Mouse (Mus musculus): ENCODE data around the gene Ptprt. TPM values are rescaled to one million over a fixed set of nuclear protein-coding genes. Genes with fewer than 3 reads are reported as not detected.

Gene Ptprt
- total and polyA plus RNA-seq, 3 experiments, result 0.76 TPM; not detected in 2

DNA sequence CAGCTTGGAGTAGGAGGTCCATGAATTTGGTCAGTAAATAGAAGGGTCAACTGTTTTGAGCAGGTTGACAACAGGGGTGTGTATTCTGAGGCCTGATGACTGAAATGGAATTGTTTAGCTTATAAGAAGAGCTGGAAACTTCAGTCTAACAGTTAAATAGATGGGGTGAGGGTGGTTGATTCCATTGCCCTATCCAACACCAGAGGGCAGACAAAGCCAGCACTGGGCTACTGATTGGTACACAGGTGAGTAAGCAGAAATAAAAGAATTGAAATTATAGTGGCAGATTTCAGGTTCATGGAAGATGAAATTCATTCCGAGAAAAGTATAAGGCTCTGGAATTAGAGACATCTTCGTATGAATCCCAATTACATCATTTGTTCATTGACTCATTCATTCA is 1020.1 kb downstream of the Ptprt start:
- no peaks in the 10 kb centered on the region for H3K27me3 ChIP-seq (replicated peaks)
- TF ChIP-seq MEF2A (IDR thresholded peaks at IDR 0.05; ENCODE audit: borderline replicate concordance, low read depth, low read length) (no peak), NELFE (IDR thresholded peaks at IDR 0.05; ENCODE audit: low read depth, low read length) (no peak), POLR2AphosphoS2 (IDR thresholded peaks at IDR 0.05; ENCODE audit: low read depth, low read length) (no peak), USF1 (IDR thresholded peaks at IDR 0.05; ENCODE audit: low read depth, low read length) (no peak), SIN3A (IDR thresholded peaks at IDR 0.05; ENCODE audit: low read length) (no peak), EP300 (IDR thresholded peaks at IDR 0.05; ENCODE audit: low read length) (no peak), ETS1 (conservative IDR thresholded peaks at IDR 0.05; ENCODE audit: low read depth, low read length) (no peak), HCFC1 (IDR thresholded peaks at IDR 0.05; ENCODE audit: low read depth, low read length) (no peak), UBTF (IDR thresholded peaks at IDR 0.05; ENCODE audit: low read depth, low read length) (no peak), POLR2A (IDR thresholded peaks at IDR 0.05; ENCODE audit: low read depth, low read length) (no peak), ZC3H11A (IDR thresholded peaks at IDR 0.05; ENCODE audit: low read depth, low read length) (no peak), BHLHE40 (IDR thresholded peaks at IDR 0.05; ENCODE audit: low read depth, low read length) (no peak), GABPA (IDR thresholded peaks at IDR 0.05; ENCODE audit: insufficient replicate concordance, low read depth, low read length) (no peak), E2F4 (IDR thresholded peaks at IDR 0.05; ENCODE audit: insufficient replicate concordance, low read depth, low read length) (no peak), ZMIZ1 (IDR thresholded peaks at IDR 0.05; ENCODE audit: low read depth, low read length) (no peak), MAFK (IDR thresholded peaks at IDR 0.05; ENCODE audit: insufficient replicate concordance, low read length) (no peak)
- no peaks in the 10 kb centered on the region for H3K36me3 ChIP-seq (replicated peaks in 1 of 2; ENCODE audit: control insufficient read depth in 1 of 2, insufficient read depth in 1 of 2, low read length in 1 of 2)
- no peak overlapping the region for H3K4me2 ChIP-seq (ENCODE audit: insufficient read depth, low read depth, poor library complexity, severe bottlenecking)
- DNase-seq (ENCODE audit: extremely low read depth), result no peak
- in situ Hi-C loops (cut with MboI; ENCODE audit: low pct_ligation_motif_present, low pct_unique_long_range_greater_than_20kb, low sequenced_read_pairs), result no loop called here
- H3K4me1 ChIP-seq (ENCODE audit: control insufficient read depth in 1 of 2, insufficient read depth in 2 of 2), result no peaks in the 10 kb centered on the region
- no peak overlapping the region for H3K9ac ChIP-seq (ENCODE audit: insufficient read depth, low read depth)
- no peak overlapping the region for H3K27ac ChIP-seq (ENCODE audit: insufficient read depth, low read depth)
- dilution Hi-C loops (cut with MboI; ENCODE audit: extremely low pct_ligation_motif_present, extremely low pct_unique_long_range_greater_than_20kb, low sequenced_read_pairs), result no loop called here
- peaks cover 42% of the 10 kb centered on the region for H3K9me3 ChIP-seq (replicated peaks; ENCODE audit: low read length)
- no peaks in the 10 kb centered on the region for H3K79me2 ChIP-seq (replicated peaks; ENCODE audit: control insufficient read depth, extremely low read depth, insufficient read depth, poor library complexity, severe bottlenecking)
- H3K4me3 ChIP-seq (replicated peaks in 1 of 3; ENCODE audit: low read depth in 2 of 3, low read length in 2 of 3, poor library complexity in 1 of 3), result no peak overlapping the region

DNA sequence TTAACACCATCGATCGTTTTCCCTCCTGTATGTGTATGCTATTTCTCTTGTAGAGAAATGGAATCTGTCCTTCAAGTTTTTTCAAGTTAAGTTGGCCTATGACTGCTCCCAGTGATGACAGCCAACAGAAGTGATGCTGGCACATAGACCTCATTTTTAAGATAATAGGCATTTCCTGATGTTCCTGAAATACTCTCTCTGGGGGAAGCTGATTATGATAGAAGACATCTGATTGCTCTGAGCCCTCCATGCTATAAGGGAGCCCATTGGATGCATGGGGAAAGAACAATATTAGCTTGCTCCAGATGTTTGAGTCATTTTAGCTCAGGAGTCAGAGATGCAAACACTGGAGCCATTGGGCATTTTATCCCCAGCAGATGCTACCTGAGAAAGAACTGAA is 1026.9 kb downstream of the Ptprt start:
- Histone ChIP-seq H3K27me3 (replicated peaks) (no peaks in the 10 kb centered on the region), H3K36me3 (replicated peaks in 1 of 2; ENCODE audit: control insufficient read depth in 1 of 2, insufficient read depth in 1 of 2, low read length in 1 of 2) (no peaks in the 10 kb centered on the region), H3K4me1 (ENCODE audit: control insufficient read depth in 1 of 2, insufficient read depth in 2 of 2) (no peaks in the 10 kb centered on the region), H3K79me2 (replicated peaks; ENCODE audit: control insufficient read depth, extremely low read depth, insufficient read depth, poor library complexity, severe bottlenecking) (no peaks in the 10 kb centered on the region), H3K9me3 (replicated peaks; ENCODE audit: low read length) (peaks cover 55% of the 10 kb centered on the region), H3K9ac (ENCODE audit: insufficient read depth, low read depth) (no peak overlapping the region), H3K4me2 (ENCODE audit: insufficient read depth, low read depth, poor library complexity, severe bottlenecking) (no peak overlapping the region), H3K27ac (ENCODE audit: insufficient read depth, low read depth) (no peak overlapping the region), H3K4me3 (replicated peaks in 1 of 3; ENCODE audit: low read depth in 2 of 3, low read length in 2 of 3, poor library complexity in 1 of 3) (no peak overlapping the region)
- no peak for TF ChIP-seq CHD2 (IDR thresholded peaks at IDR 0.05; ENCODE audit: low read length)
- TF ChIP-seq ZC3H11A (IDR thresholded peaks at IDR 0.05; ENCODE audit: low read depth, low read length), result no peak
- TF ChIP-seq MAX (IDR thresholded peaks at IDR 0.05; ENCODE audit: low read length), result no peak
- TF ChIP-seq ZMIZ1 (IDR thresholded peaks at IDR 0.05; ENCODE audit: low read depth, low read length), result no peak
- no peak for TF ChIP-seq MYC (IDR thresholded peaks at IDR 0.05; ENCODE audit: low read depth, low read length)
- TF ChIP-seq IRF4 (IDR thresholded peaks at IDR 0.05; ENCODE audit: low read depth, low read length), result no peak
- TF ChIP-seq POLR2A (IDR thresholded peaks at IDR 0.05; ENCODE audit: low read depth, low read length), result no peak
- TF ChIP-seq TBP (conservative IDR thresholded peaks at IDR 0.05; ENCODE audit: low read depth, low read length), result no peak
- TF ChIP-seq USF1 (IDR thresholded peaks at IDR 0.05; ENCODE audit: low read depth, low read length), result no peak
- TF ChIP-seq MAFK (IDR thresholded peaks at IDR 0.05; ENCODE audit: insufficient replicate concordance, low read length), result no peak
- no peak for TF ChIP-seq ZNF384 (IDR thresholded peaks at IDR 0.05; ENCODE audit: low read depth, low read length)
- TF ChIP-seq SMC3 (IDR thresholded peaks at IDR 0.05; ENCODE audit: low read depth, low read length), result no peak
- TF ChIP-seq JUN (IDR thresholded peaks at IDR 0.05; ENCODE audit: insufficient read depth, low read depth, low read length), result no peak
- TF ChIP-seq ZKSCAN1 (IDR thresholded peaks at IDR 0.05; ENCODE audit: borderline replicate concordance, low read depth, low read length), result no peak
- TF ChIP-seq NELFE (IDR thresholded peaks at IDR 0.05; ENCODE audit: low read depth, low read length), result no peak
- dilution Hi-C loops (cut with MboI; ENCODE audit: extremely low pct_ligation_motif_present, extremely low pct_unique_long_range_greater_than_20kb, low sequenced_read_pairs), result no loop called here
- in situ Hi-C loops (cut with MboI; ENCODE audit: low pct_ligation_motif_present, low pct_unique_long_range_greater_than_20kb, low sequenced_read_pairs), result no loop called here
- DNase-seq (ENCODE audit: extremely low read depth), result no peak

All from CH12.LX (cell line).